Mouse (Mus musculus): ENCODE measurements around the gene Taf4.

Gene Taf4

GRCm38 (mm10) chr2:179934165-179934564 is 42.3 kb downstream of the Taf4 start:
- no peak for DNase-seq

GRCm38 (mm10) chr2:179931741-179932140 is 44.7 kb downstream of the Taf4 start:
- DNase-seq: no peak

GRCm38 (mm10) chr2:179929166-179929565 is 47.3 kb downstream of the Taf4 start:
- no peak for DNase-seq

GRCm38 (mm10) chr2:179924038-179924437 is 52.4 kb downstream of the Taf4 start:
- DNase-seq: no peak

GRCm38 (mm10) chr2:179921021-179921653 is 55.3 kb downstream of the Taf4 start:
- no peak for DNase-seq

GRCm38 (mm10) chr2:179920042-179920441 is 56.4 kb downstream of the Taf4 start:
- no peak for DNase-seq

GRCm38 (mm10) chr2:179916877-179917673 is 59.4 kb downstream of the Taf4 start:
- DNase-seq: peak; percentile 71

- DNase-seq: no peak
Measured at GRCm38 (mm10) chr2:179914246-179914645, 62.2 kb downstream of the Taf4 start.

- DNase-seq: peak; percentile 12
Measured at GRCm38 (mm10) chr2:179913349-179913748, 63.1 kb downstream of the Taf4 start.

- peak; percentile 11 for DNase-seq
Measured at GRCm38 (mm10) chr2:179912911-179913310, 63.5 kb downstream of the Taf4 start.

GRCm38 (mm10) chr2:179896949-179897348 is 79.5 kb downstream of the Taf4 start:
- DNase-seq: no peak

- no peak for DNase-seq
Measured at GRCm38 (mm10) chr2:179891048-179891447, 85.4 kb downstream of the Taf4 start.

- peak; percentile 21 for DNase-seq
Measured at GRCm38 (mm10) chr2:179884561-179884960, 91.9 kb downstream of the Taf4 start.

- peak; percentile 54 for DNase-seq
Measured at GRCm38 (mm10) chr2:179877551-179878215, 98.8 kb downstream of the Taf4 start.

GRCm38 (mm10) chr2:179875147-179875546 is 101.3 kb downstream of the Taf4 start:
- peak; percentile 82 for DNase-seq

- peak; percentile 55 for DNase-seq
Measured at GRCm38 (mm10) chr2:179873315-179873714, 103.1 kb downstream of the Taf4 start.

GRCm38 (mm10) chr2:179872724-179873123 is 103.7 kb downstream of the Taf4 start:
- DNase-seq: peak; percentile 59

GRCm38 (mm10) chr2:179869871-179870270 is 106.6 kb downstream of the Taf4 start:
- peak; percentile 19 for DNase-seq

GRCm38 (mm10) chr2:179867669-179868068 is 108.8 kb downstream of the Taf4 start:
- no peak for DNase-seq

- peak; percentile 26 for DNase-seq
Measured at GRCm38 (mm10) chr2:179865097-179865496, 111.3 kb downstream of the Taf4 start.

GRCm38 (mm10) chr2:179863266-179863665 is 113.2 kb downstream of the Taf4 start:
- DNase-seq: peak; percentile 41

- DNase-seq: no peak
Measured at GRCm38 (mm10) chr2:179862676-179863075, 113.8 kb downstream of the Taf4 start.

Data from embryo, embryonic 11 days (tissue).